Mouse (Mus musculus) heart, embryonic 13.5 days (tissue): ENCODE measurements around the gene Prdm12. TPM values are rescaled to one million over a fixed set of nuclear protein-coding genes. Genes with fewer than 3 reads are reported as not detected.
"Not testable (repeated sequence)": the region's sequence is repeated elsewhere in the genome, so short reads cannot be mapped to it uniquely, and the experiment has no call there.

Source experiments
- ATAC-seq: fragments of 200-750 bp; cut with Nextera tagmentation; 2 replicates; pipeline ENCODE4 v1.8.0; 2017; ENCODE audit warnings: moderate TSS enrichment; ENCODE audit not compliant: insufficient number of reproducible peaks, low FRiP score, low TSS enrichment; ENCODE audit errors: extremely low read depth
- H3K27ac ChIP-seq: fragments of 300-500 bp; sonication (generic); replicated peaks from 2 replicates; pipeline ENCODE4 v1.5.1; 2015; ENCODE audit warnings: moderate library complexity, mild to moderate bottlenecking, inconsistent platforms
- H3K27me3 ChIP-seq: fragments of 300-500 bp; sonication (generic); replicated peaks from 2 replicates; pipeline ENCODE4 v1.6.1; 2015; ENCODE audit warnings: mild to moderate bottlenecking, inconsistent platforms
- H3K36me3 ChIP-seq: fragments of 300-500 bp; sonication (generic); 2 replicates; pipeline ENCODE4 v1.6.1; 2015; ENCODE audit warnings: mild to moderate bottlenecking, inconsistent platforms
- H3K4me1 ChIP-seq: fragments of 300-500 bp; sonication (generic); 2 replicates; pipeline ENCODE4 v1.6.1; 2015; ENCODE audit warnings: inconsistent platforms
- H3K4me2 ChIP-seq: fragments of 300-500 bp; sonication (generic); 2 replicates; pipeline ENCODE4 v1.6.1; 2015; ENCODE audit warnings: inconsistent platforms, mild to moderate bottlenecking, moderate library complexity
- H3K4me3 ChIP-seq: fragments of 300-500 bp; sonication (generic); 2 replicates; pipeline ENCODE4 v1.5.1; 2015; ENCODE audit warnings: moderate library complexity, mild to moderate bottlenecking, inconsistent platforms
- H3K9ac ChIP-seq: fragments of 300-500 bp; sonication (generic); 2 replicates; pipeline ENCODE4 v1.6.1; 2015; ENCODE audit warnings: inconsistent platforms, mild to moderate bottlenecking, moderate library complexity
- H3K9me3 ChIP-seq: fragments of 300-500 bp; sonication (generic); 2 replicates; pipeline ENCODE4 v1.6.1; 2016; ENCODE audit warnings: inconsistent platforms
- WGBS: fragments of 180-500 bp; shearing (Covaris S2); methylation state at CpG from one replicate; pipeline ENCODE4 v1.1.7; 2015; ENCODE audit warnings: mixed read lengths; 5-methylcytosine and 5-hydroxymethylcytosine counted together
- polyA plus RNA-seq: library from polyadenylated mRNA; unstranded; fragments of >200 nt; fragmentation: Nextera tagmentation; extraction: Ambion mirVana; gene quantifications from 2 replicates; pipeline ENCODE4 v1.2.1, GENCODE M21; 2015

The Prdm12 gene
- polyA plus RNA-seq, 1 experiment from 2014 or later = not detected

GRCm38 (mm10) chr2:31653971-31654853 is 14.4 kb downstream of the Prdm12 start:
- Histone ChIP-seq H3K27ac (no peak overlapping the region), H3K9me3 (no peaks in the 10 kb centered on the region), H3K27me3 (peaks cover 97% of the 10 kb centered on the region), H3K9ac (peak overlapping the region; percentile 72), H3K4me3 (peak overlapping the region; percentile 67), H3K4me1 (peaks cover 20% of the 10 kb centered on the region), H3K36me3 (no peaks in the 10 kb centered on the region), H3K4me2 (peak overlapping the region; percentile 99)
- ATAC-seq = no peak
- WGBS = under 1% methylated on average over 108 of the region's 109 CpGs

DNA sequence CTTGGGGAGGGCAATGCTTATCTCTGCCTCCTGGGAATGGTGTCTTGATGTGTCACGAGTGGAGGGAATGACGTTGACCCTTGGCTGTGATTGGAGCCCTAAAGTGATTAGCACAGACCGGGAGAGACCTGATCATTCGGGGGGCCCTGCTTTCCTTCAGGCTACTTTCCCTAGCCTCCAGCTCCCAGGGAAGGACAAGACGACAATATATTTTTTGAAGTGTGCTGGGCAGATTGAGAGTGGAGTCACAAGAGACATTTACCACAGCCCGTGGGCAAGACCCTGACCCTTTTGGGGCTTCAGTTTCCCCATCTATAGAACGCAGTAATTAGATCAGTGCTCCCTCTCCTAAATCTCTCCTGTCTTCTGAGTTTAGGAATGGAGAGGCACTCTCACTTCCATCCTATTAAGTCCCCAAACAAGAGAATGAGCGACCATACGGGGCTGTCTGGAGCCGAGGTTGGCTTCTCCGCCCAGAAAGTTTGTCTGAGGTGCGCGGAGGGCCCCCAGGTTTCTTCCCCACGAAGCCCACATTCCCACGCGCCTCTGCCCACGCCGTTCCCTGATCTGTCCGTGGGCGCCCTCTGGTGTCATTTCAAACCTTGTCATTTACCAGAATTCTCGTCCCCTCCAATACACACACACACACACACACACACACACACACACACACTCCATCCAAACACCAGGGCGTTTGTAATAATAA is 15.2 kb downstream of the Prdm12 start:
- Histone ChIP-seq H3K4me3 (peak overlapping the region; percentile 67), H3K27ac (no peak overlapping the region), H3K4me2 (peak overlapping the region; percentile 99), H3K36me3 (no peaks in the 10 kb centered on the region), H3K4me1 (peaks cover 20% of the 10 kb centered on the region), H3K9me3 (no peaks in the 10 kb centered on the region), H3K27me3 (peaks cover 97% of the 10 kb centered on the region), H3K9ac (peak overlapping the region; percentile 72; the same call in 1 of the 2 replicates)
- WGBS = 5% methylated on average over 22 of the region's 22 CpGs
- ATAC-seq = no peak

GRCm38 (mm10) chr2:31656374-31656773 is 16.5 kb downstream of the Prdm12 start:
- no peak for ATAC-seq
- H3K27ac ChIP-seq = no peak overlapping the region
- 69% methylated on average over 7 of the region's 7 CpGs for WGBS
- no peak overlapping the region for H3K9ac ChIP-seq
- H3K27me3 ChIP-seq = peaks cover 93% of the 10 kb centered on the region
- H3K9me3 ChIP-seq = no peaks in the 10 kb centered on the region
- H3K4me2 ChIP-seq = no peak overlapping the region
- peaks cover 14% of the 10 kb centered on the region for H3K4me1 ChIP-seq
- H3K36me3 ChIP-seq = no peaks in the 10 kb centered on the region
- no peak overlapping the region for H3K4me3 ChIP-seq

- peaks cover 66% of the 10 kb centered on the region for H3K27me3 ChIP-seq
- no peak for ATAC-seq
- no peak overlapping the region for H3K27ac ChIP-seq
- 54% methylated on average over 8 of the region's 8 CpGs for WGBS
- no peaks in the 10 kb centered on the region for H3K36me3 ChIP-seq
- no peak overlapping the region for H3K9ac ChIP-seq
- no peak overlapping the region for H3K4me2 ChIP-seq
- no peak overlapping the region for H3K4me3 ChIP-seq
- no peaks in the 10 kb centered on the region for H3K9me3 ChIP-seq
- H3K4me1 ChIP-seq = no peaks in the 10 kb centered on the region
Measured at GRCm38 (mm10) chr2:31662939-31663803, 23.3 kb downstream of the Prdm12 start.

DNA sequence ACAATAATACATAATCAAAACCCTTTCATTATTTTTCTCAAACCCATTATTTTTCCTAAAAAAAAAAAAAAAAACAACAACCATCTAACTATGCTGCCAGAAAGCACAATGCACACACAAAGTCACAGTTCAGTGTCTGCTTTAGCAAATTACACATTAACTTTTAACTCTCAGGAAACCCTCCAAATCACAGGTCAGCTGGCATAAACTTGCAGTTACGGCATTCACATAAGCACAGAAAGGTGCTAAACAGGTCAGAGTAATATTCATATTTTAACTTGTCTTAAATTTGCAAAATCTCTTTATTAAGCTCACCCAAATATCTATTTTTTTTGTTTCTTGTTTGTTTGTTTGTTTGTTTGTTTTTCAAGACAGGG is 24.0 kb downstream of the Prdm12 start:
- Histone ChIP-seq H3K4me1 (no peaks in the 10 kb centered on the region), H3K27me3 (peaks cover 61% of the 10 kb centered on the region), H3K36me3 (no peaks in the 10 kb centered on the region), H3K9ac (no peak overlapping the region), H3K9me3 (no peaks in the 10 kb centered on the region), H3K4me2 (no peak overlapping the region), H3K27ac (no peak overlapping the region), H3K4me3 (no peak overlapping the region)
- ATAC-seq = no peak
- 81% methylated on average over 1 of the region's 1 CpGs for WGBS

GRCm38 (mm10) chr2:31667332-31667731 is 27.5 kb downstream of the Prdm12 start:
- Histone ChIP-seq H3K27me3 (peaks cover 30% of the 10 kb centered on the region), H3K4me2 (no peak overlapping the region), H3K4me1 (peaks cover 11% of the 10 kb centered on the region), H3K9me3 (no peaks in the 10 kb centered on the region), H3K4me3 (no peak overlapping the region), H3K27ac (no peak overlapping the region), H3K36me3 (0 out of 2 replicates have a peak, but pooled peaks cover under 1% of the 10 kb centered on the region), H3K9ac (no peak overlapping the region)
- no peak for ATAC-seq
- WGBS = 26% methylated on average over 4 of the region's 4 CpGs

- peak; percentile 86 for ATAC-seq
- Histone ChIP-seq H3K4me1 (peaks cover 18% of the 10 kb centered on the region), H3K9ac (peak within 1 kb of the TSS; percentile 88), H3K4me3 (peak within 1 kb of the TSS; percentile 71), H3K36me3 (peaks cover 32% of the 10 kb centered on the region), H3K4me2 (peak within 1 kb of the TSS; percentile 93), H3K27me3 (peaks cover 4% of the 10 kb centered on the region), H3K9me3 (no peaks in the 10 kb centered on the region), H3K27ac (peak within 1 kb of the TSS; percentile 81)
- WGBS = under 1% methylated on average over 27 of the region's 27 CpGs
Measured at GRCm38 (mm10) chr2:31670551-31671035, 30.8 kb downstream of the Prdm12 start, which contains the start of gene Exosc2. Gene Exosc2, plus strand, starts transcription at chr2:31670715.

DNA sequence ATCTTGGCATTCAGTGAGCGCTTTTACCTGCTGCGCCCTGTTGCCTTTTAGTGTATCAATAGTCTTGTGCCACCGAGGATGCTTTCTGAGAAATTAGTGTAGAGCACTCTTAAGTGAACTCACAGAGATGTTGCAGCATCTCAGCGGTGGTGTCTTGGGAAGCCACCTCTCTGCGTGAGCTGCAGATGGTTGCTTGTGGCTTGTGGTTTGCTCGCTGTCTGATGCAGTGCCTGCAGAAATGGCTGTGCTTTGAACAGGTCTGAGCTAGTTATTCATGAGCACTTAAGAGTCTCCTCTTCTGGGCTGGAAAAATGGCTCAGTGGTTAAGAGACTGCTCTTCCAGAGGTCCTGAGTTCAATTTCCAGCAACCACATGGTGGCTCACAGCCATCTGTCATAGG is 38.8 kb downstream of the Prdm12 start:
- H3K9ac ChIP-seq = no peak overlapping the region
- no peak overlapping the region for H3K4me3 ChIP-seq
- no peaks in the 10 kb centered on the region for H3K4me1 ChIP-seq
- no peaks in the 10 kb centered on the region for H3K9me3 ChIP-seq
- no peaks in the 10 kb centered on the region for H3K27me3 ChIP-seq
- H3K27ac ChIP-seq = no peak overlapping the region
- peaks cover 83% of the 10 kb centered on the region for H3K36me3 ChIP-seq
- no peak overlapping the region for H3K4me2 ChIP-seq
- WGBS = 91% methylated on average over 6 of the region's 6 CpGs
- ATAC-seq = no peak

- H3K36me3 ChIP-seq = peaks cover 58% of the 10 kb centered on the region
- WGBS = 90% methylated on average over 15 of the region's 15 CpGs
Measured at GRCm38 (mm10) chr2:31681051-31681707, 41.3 kb downstream of the Prdm12 start.

GRCm38 (mm10) chr2:31681731-31682235 is 41.9 kb downstream of the Prdm12 start:
- Histone ChIP-seq H3K27ac (no peak overlapping the region), H3K9ac (no peak overlapping the region), H3K27me3 (no peaks in the 10 kb centered on the region), H3K36me3 (peaks cover 52% of the 10 kb centered on the region), H3K4me1 (no peaks in the 10 kb centered on the region), H3K4me2 (no peak overlapping the region), H3K9me3 (no peaks in the 10 kb centered on the region), H3K4me3 (no peak overlapping the region)
- no peak for ATAC-seq
- 83% methylated on average over 6 of the region's 6 CpGs for WGBS

More at GRCm38 (mm10) chr2:31681051-31681707, 41.3 kb downstream of the Prdm12 start:
- H3K9ac ChIP-seq, H3K4me3 ChIP-seq, H3K9me3 ChIP-seq, ATAC-seq, H3K4me2 ChIP-seq, H3K4me1 ChIP-seq, H3K27me3 ChIP-seq, H3K27ac ChIP-seq: not testable (repeated sequence)
